Mouse (Mus musculus) neural tube, embryonic 11.5 days (tissue): ENCODE results near the gene Shmt1. TPM values are rescaled to one million over a fixed set of nuclear protein-coding genes. Genes with fewer than 3 reads are reported as not detected.

ENCODE experiments used
- ATAC-seq: fragments of 200-750 bp; cut with Nextera tagmentation; 2 replicates; pipeline ENCODE4 v1.8.0; 2017; ENCODE audit warnings: moderate number of reproducible peaks, mild to moderate bottlenecking, moderate TSS enrichment, moderate library complexity; ENCODE audit not compliant: insufficient read depth, low FRiP score, low TSS enrichment
- DNase-seq: peaks from one replicate; pipeline ENCODE4 v3.0.0-alpha.2; 2015; ENCODE audit warnings: low spot score
- H3K27ac ChIP-seq: fragments of 300-500 bp; sonication (generic); 2 replicates; pipeline ENCODE4 v1.5.1; 2014; ENCODE audit warnings: low read depth, mild to moderate bottlenecking, low read length
- H3K27me3 ChIP-seq: fragments of 300-500 bp; sonication (generic); 2 replicates; pipeline ENCODE4 v1.6.1; 2014; ENCODE audit warnings: mild to moderate bottlenecking, low read length, mixed read lengths; ENCODE audit not compliant: control insufficient read depth, insufficient read depth
- H3K36me3 ChIP-seq: fragments of 300-500 bp; sonication (generic); 2 replicates; pipeline ENCODE4 v1.6.1; 2014; ENCODE audit warnings: mild to moderate bottlenecking, low read length, moderate library complexity, mixed read lengths; ENCODE audit not compliant: control insufficient read depth, insufficient read depth
- H3K4me1 ChIP-seq: fragments of 300-500 bp; sonication (generic); 2 replicates; pipeline ENCODE4 v1.6.1; 2014; ENCODE audit warnings: low read length, mixed read lengths; ENCODE audit not compliant: control insufficient read depth, insufficient read depth
- H3K4me2 ChIP-seq: fragments of 300-500 bp; sonication (generic); 2 replicates; pipeline ENCODE4 v1.6.1; 2014; ENCODE audit warnings: low read depth, mild to moderate bottlenecking, moderate library complexity
- H3K4me3 ChIP-seq: fragments of 300-500 bp; sonication (generic); 2 replicates; pipeline ENCODE4 v1.5.1; 2014; ENCODE audit warnings: low read depth, low read length
- H3K9ac ChIP-seq: fragments of 300-500 bp; sonication (generic); 2 replicates; pipeline ENCODE4 v1.6.1; 2014; ENCODE audit warnings: mild to moderate bottlenecking, low read length
- H3K9me3 ChIP-seq: fragments of 300-500 bp; sonication (generic); 2 replicates; pipeline ENCODE4 v1.6.1; 2016; ENCODE audit warnings: low read length; ENCODE audit not compliant: control insufficient read depth
- WGBS: fragments of 180-500 bp; shearing (Covaris S2); extraction: QIAGEN DNeasy Blood & Tissue Kit; methylation state at CpG from one replicate; pipeline ENCODE4 v1.1.7; 2014; 5-methylcytosine and 5-hydroxymethylcytosine counted together
- polyA plus RNA-seq: library from polyadenylated mRNA; unstranded; fragments of >200 nt; fragmentation: Nextera tagmentation; extraction: Ambion mirVana; gene quantifications from 2 replicates; pipeline ENCODE4 v1.2.1, GENCODE M21; 2014

The Shmt1 gene
- polyA plus RNA-seq, 1 experiment from 2014 or later, result 44.0 TPM

DNA sequence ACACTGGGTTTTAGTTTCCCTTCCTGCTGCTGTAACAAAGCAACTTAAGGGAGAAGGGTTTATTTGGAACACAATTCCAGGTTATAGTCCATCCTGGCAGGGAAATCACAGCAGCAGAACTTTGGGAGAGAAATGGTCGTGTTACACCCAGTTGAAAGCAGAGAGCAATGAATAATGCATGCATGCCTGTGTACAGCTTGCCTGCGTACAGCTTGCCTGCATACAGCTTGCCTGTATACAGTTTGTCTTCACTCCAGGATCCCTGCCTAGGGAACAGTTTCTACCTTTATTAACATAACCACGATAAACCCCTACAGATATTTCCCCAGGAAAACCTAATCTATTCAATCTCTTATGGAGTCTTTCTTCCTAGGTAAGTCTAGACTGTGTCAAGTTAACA lies 40.7 kb downstream of the Shmt1 start:
- 79% methylated on average over 3 of the region's 3 CpGs for WGBS
- no peaks in the 10 kb centered on the region for H3K9me3 ChIP-seq
- no peak overlapping the region for H3K27ac ChIP-seq

DNA sequence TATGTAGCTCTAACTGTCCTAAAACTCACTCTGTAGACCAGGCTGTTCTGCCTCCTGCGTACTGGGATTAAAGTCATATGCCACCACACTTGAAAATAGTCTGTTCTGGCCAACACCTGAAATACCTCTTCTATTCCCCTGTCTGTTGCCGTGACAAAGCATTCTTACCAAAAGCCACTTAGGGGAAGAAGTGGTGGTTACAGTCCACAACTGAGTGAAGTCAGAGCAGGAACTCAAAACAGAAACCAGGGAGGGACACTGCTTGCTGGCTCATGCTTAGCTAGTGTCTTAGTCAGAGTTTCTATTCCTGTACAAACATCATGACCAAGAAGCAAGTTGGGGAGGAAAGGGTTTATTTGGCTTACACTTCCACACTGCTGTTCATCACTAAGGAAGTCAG lies 42.2 kb downstream of the Shmt1 start:
- Histone ChIP-seq H3K9ac (no peak overlapping the region), H3K9me3 (no peaks in the 10 kb centered on the region), H3K27me3 (no peaks in the 10 kb centered on the region), H3K36me3 (no peaks in the 10 kb centered on the region), H3K4me3 (no peak overlapping the region), H3K27ac (no peak overlapping the region), H3K4me2 (no peak overlapping the region), H3K4me1 (no peaks in the 10 kb centered on the region)
- WGBS, result 85% methylated on average over 2 of the region's 2 CpGs
- no peak for ATAC-seq
- DNase-seq, result no peak

More for the DNA sequence above, 40.7 kb downstream of the Shmt1 start:
- Histone ChIP-seq H3K36me3 (no peaks in the 10 kb centered on the region), H3K4me1 (peaks cover 6% of the 10 kb centered on the region; the same call in 1 of the 2 replicates), H3K4me3 (no peak overlapping the region), H3K9ac (no peak overlapping the region), H3K4me2 (no peak overlapping the region), H3K27me3 (no peaks in the 10 kb centered on the region)
- no peak for ATAC-seq
- DNase-seq, result no peak

DNA sequence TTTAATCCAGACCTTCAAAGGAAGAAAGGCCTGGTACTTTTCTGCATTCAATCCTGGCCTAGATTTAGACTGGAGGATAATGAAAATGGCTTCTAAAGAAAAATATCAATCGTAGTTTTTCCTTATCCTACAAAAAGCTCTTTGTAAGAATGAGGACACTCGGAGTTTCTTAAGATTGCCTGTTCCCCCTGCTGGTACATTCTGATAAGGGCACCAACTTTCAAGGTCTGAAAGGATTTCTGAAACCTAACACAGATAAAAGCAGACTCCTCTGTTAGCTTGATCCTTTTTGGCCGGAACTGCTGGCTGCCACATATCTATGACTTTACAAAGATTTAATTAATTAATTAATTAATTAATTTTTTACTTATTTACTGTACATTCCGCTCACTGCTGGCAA lies 44.5 kb downstream of the Shmt1 start:
- Histone ChIP-seq H3K27ac (no peak overlapping the region), H3K36me3 (no peaks in the 10 kb centered on the region; the same call in 1 of the 2 replicates), H3K9me3 (no peaks in the 10 kb centered on the region), H3K9ac (no peak overlapping the region), H3K4me1 (no peaks in the 10 kb centered on the region), H3K4me2 (no peak overlapping the region), H3K27me3 (no peaks in the 10 kb centered on the region), H3K4me3 (no peak overlapping the region)
- ATAC-seq (no peak), DNase-seq (no peak)
- 82% methylated on average over 4 of the region's 4 CpGs for WGBS

DNA sequence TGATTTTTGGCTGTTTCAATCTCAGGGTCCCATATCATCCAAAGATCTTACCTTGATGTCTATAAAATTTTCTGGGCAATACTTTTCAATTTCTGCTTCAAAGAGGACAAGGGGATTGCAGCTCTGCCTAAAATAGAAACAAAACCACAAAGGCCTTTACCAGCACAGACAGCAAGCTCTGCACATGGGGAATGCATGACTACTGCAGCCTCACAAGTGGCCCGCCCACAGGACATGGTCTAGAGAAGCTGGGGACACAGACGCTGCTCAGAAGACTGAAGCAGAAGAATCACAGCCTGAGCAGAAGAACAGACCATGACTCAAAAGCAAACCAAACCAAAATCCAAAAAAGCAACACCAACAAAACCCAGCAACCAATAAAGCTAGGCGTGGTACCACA lies 49.8 kb downstream of the Shmt1 start:
- Histone ChIP-seq H3K4me3 (no peak overlapping the region), H3K9me3 (no peaks in the 10 kb centered on the region), H3K4me2 (no peak overlapping the region), H3K4me1 (no peaks in the 10 kb centered on the region), H3K36me3 (peaks cover 2% of the 10 kb centered on the region; the same call in 1 of the 2 replicates), H3K9ac (no peak overlapping the region), H3K27ac (no peak overlapping the region), H3K27me3 (no peaks in the 10 kb centered on the region)
- 91% methylated on average over 3 of the region's 3 CpGs for WGBS
- ATAC-seq, result no peak
- DNase-seq, result no peak

DNA sequence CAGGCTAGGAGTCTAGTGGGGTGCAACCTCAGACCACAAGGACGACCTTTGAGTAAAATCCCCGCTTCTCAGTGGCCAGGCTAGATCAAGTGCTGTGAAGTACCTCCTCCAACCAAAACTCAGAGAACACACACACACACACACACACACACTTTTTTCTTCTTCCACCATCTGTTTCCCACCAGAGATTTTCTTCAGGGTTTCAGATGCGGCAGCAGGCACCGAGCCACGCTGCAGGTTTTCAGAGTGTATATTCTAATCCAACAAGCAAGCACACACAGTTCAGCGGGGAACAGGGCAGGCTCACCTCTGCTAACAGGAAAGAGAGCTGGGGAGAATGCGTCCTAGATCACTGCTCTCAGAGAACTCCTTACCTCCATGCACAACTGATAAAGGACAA lies 55.9 kb downstream of the Shmt1 start:
- ATAC-seq, result no peak
- H3K9ac ChIP-seq, result no peak overlapping the region
- H3K4me3 ChIP-seq, result no peak overlapping the region
- no peak overlapping the region for H3K27ac ChIP-seq
- H3K36me3 ChIP-seq, result peaks cover 17% of the 10 kb centered on the region
- H3K27me3 ChIP-seq, result no peaks in the 10 kb centered on the region
- WGBS, result 97% methylated on average over 7 of the region's 7 CpGs
- no peak overlapping the region for H3K4me2 ChIP-seq
- no peak for DNase-seq
- no peaks in the 10 kb centered on the region for H3K9me3 ChIP-seq
- H3K4me1 ChIP-seq, result no peaks in the 10 kb centered on the region

DNA sequence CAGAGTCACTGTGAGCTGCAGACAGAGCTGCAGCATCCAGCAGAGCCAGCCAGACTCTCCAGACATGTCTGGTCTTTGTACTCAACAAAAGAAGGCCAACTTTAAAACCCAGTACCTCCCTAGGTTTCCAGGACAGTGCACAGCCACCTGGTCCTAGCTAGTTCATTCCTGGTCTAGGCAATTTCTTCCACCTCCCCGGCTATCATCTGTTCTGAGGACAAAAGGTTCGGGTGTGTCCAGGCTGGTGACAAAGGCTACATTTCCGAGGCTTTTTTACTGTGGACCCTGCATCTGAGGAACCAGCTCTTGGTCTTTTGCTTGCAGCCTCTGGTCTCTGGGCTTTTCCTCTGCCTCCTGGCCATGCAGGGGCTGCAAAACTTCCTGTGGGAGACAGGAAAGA lies 71.2 kb downstream of the Shmt1 start:
- Histone ChIP-seq H3K4me1 (no peaks in the 10 kb centered on the region), H3K9me3 (no peaks in the 10 kb centered on the region), H3K9ac (no peak overlapping the region), H3K27me3 (no peaks in the 10 kb centered on the region), H3K36me3 (peaks cover 17% of the 10 kb centered on the region), H3K27ac (no peak overlapping the region), H3K4me3 (no peak overlapping the region), H3K4me2 (no peak overlapping the region)
- ATAC-seq (no peak), DNase-seq (no peak)
- 82% methylated on average over 3 of the region's 3 CpGs for WGBS

Other genes starting within 250 kb of the Shmt1 start
- gene Llgl1, start 112.0 kb downstream of the Shmt1 start, polyA plus RNA-seq, result 98.5 and 111 TPM in 2 replicates
- 66.4 and 75.1 TPM in 2 replicates for gene Flii, start 84.5 kb downstream of the Shmt1 start, polyA plus RNA-seq
- gene Mief2, start 83.3 kb downstream of the Shmt1 start, polyA plus RNA-seq, result 16.7 and 19.0 TPM in 2 replicates
- gene Top3a, start 34.4 kb downstream of the Shmt1 start, polyA plus RNA-seq, result 16.1 and 17.1 TPM in 2 replicates
- gene Smcr8, start 34.2 kb downstream of the Shmt1 start, polyA plus RNA-seq, result 10.1 and 10.2 TPM in 2 replicates
- 23.5 and 24.3 TPM in 2 replicates for gene Dhrs7b, start 18.9 kb upstream of the Shmt1 start, polyA plus RNA-seq
- gene Tmem11, start 67.6 kb upstream of the Shmt1 start, polyA plus RNA-seq, result 63.7 and 64.7 TPM in 2 replicates
- 26.1 and 29.7 TPM in 2 replicates for gene Natd1, start 103.0 kb upstream of the Shmt1 start, polyA plus RNA-seq
- 48.3 and 52.2 TPM in 2 replicates for gene Map2k3, start 120.3 kb upstream of the Shmt1 start, polyA plus RNA-seq
- gene Kcnj12, start 210.8 kb upstream of the Shmt1 start, polyA plus RNA-seq, result 3.4 and 4.0 TPM in 2 replicates